Mouse (Mus musculus): Measurements from ENCODE around the gene Gm5169.
"Not testable (repeated sequence)": the region's sequence is repeated elsewhere in the genome, so short reads cannot be mapped to it uniquely, and the experiment has no call there.

The Gm5169 gene

GRCm38 (mm10) chrX:25301355-25301754 lies at the start of gene Gm5169:
TSS of gene Gm5169 (minus strand) at chrX:25301455.
- not testable (repeated sequence) for DNase-seq (ENCODE audit: low read depth, low spot score)

- DNase-seq (ENCODE audit: low read depth, low spot score): not testable (repeated sequence)
These were observed 46.2 kb upstream of the Gm5169 start for GRCm38 (mm10) chrX:25347424-25347823.

All from WW6 (cell line).